Mouse (Mus musculus) central nervous system, embryonic 14 days (tissue): Measurements from ENCODE around the gene Foxm1. TPM values are rescaled to one million over a fixed set of nuclear protein-coding genes. Genes with fewer than 3 reads are reported as not detected.

Experiments used
- polyA plus RNA-seq: library from polyadenylated mRNA; depleted of rRNA; stranded (reverse); fragments of >200 nt; gene quantifications from 2 replicates; pipeline ENCODE4 v1.2.3, GENCODE M21; 2012; rRNA removed

Foxm1 gene
- polyA plus RNA-seq, result 50.6 and 65.2 TPM in 2 replicates

GRCm38 (mm10) chr6:128362381-128363006 lies at the start of gene Foxm1, which contains the start of gene Rhno1:
Gene Foxm1 (plus strand): TSS chr6:128362967.
Gene Rhno1 (minus strand): TSS chr6:128362911.

GRCm38 (mm10) chr6:128355726-128356416 lies 6.9 kb upstream of the Foxm1 start, which contains the start of gene Tulp3:
Gene Tulp3 (minus strand): TSS chr6:128355851.

GRCm38 (mm10) chr6:128375192-128375591 lies 12.4 kb downstream of the Foxm1 start, which contains the start of the genes Tex52 and Gm44596:
Gene Tex52 (plus strand): TSS chr6:128375456.
Gene Gm44596 (plus strand): TSS chr6:128375503.

GRCm38 (mm10) chr6:128398996-128399395 lies 36.2 kb downstream of the Foxm1 start, which contains the start of gene Nrip2:
Gene Nrip2 (plus strand): TSS chr6:128399296.

GRCm38 (mm10) chr6:128424269-128425019 lies 61.7 kb downstream of the Foxm1 start, which contains the start of gene Itfg2:
Gene Itfg2 (minus strand): TSS chr6:128424931.

Other genes with a start within 250 kb of the Foxm1 start
- gene Tspan9, start 219.4 kb upstream of the Foxm1 start, polyA plus RNA-seq, result 33.4 and 54.4 TPM in 2 replicates
- 0.45 and 1.3 TPM in 2 replicates for gene Tead4, start 62.1 kb upstream of the Foxm1 start, polyA plus RNA-seq
- 34.5 and 40.2 TPM in 2 replicates for gene Tulp3, start 7.1 kb upstream of the Foxm1 start, polyA plus RNA-seq
- gene Rhno1, start 56 bp upstream of the Foxm1 start, polyA plus RNA-seq, result 42.5 and 43.0 TPM in 2 replicates
- gene Tex52, start 12.5 kb downstream of the Foxm1 start, polyA plus RNA-seq, result 1.0 and 1.8 TPM in 2 replicates
- gene Gm44596, start 12.5 kb downstream of the Foxm1 start, polyA plus RNA-seq, result not detected in 2 replicates
- gene Nrip2, start 36.3 kb downstream of the Foxm1 start, polyA plus RNA-seq, result 5.3 and 7.5 TPM in 2 replicates
- gene Itfg2, start 62.0 kb downstream of the Foxm1 start, polyA plus RNA-seq, result 34.6 and 38.2 TPM in 2 replicates
- gene Fkbp4, start 75.7 kb downstream of the Foxm1 start, polyA plus RNA-seq, result 258 and 290 TPM in 2 replicates
- 0.08 TPM in 1 of 2 replicates, not detected in the other for gene Pzp, start 163.8 kb downstream of the Foxm1 start, polyA plus RNA-seq
- 0.93 and 1.3 TPM in 2 replicates for gene A2ml1, start 218.6 kb downstream of the Foxm1 start, polyA plus RNA-seq